Mouse (Mus musculus): ENCODE measurements at regions not wholly inside any gene's neighbourhood (a gene's known extent, or its start where the extent isn't known, plus 50 kb on each side); places are given as distances from the start of the nearest gene placed in this dataset.

DNA sequence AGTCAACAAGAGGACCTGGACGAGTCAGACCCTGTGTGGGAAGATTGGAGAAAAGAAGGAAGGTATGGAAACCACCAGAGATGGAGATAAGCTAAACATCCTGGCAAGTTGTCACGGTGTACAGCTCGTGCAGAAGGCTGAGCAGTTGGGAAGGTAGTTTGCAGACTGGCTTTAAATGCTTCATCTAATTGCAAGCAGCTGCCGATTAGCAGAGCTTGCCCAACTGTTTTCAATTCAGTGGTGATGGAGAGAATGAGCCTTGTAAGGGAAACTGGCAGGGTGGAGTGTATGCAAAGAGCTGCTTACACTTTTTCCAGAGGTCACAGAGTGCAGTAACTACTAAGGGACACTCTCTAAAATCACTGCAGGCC is 71.6 kb upstream of the Prdm1 start:
- no peak for ATAC-seq (ENCODE audit: insufficient number of reproducible peaks, low FRiP score, low TSS enrichment)

GRCm38 (mm10) chr10:44599331-44599963 is 71.1 kb upstream of the Prdm1 start:
- no peak for ATAC-seq (ENCODE audit: insufficient number of reproducible peaks, low FRiP score, low TSS enrichment)

GRCm38 (mm10) chr10:44598615-44599014 is 70.3 kb upstream of the Prdm1 start:
- ATAC-seq (ENCODE audit: insufficient number of reproducible peaks, low FRiP score, low TSS enrichment): no peak

- no peak for ATAC-seq (ENCODE audit: insufficient number of reproducible peaks, low FRiP score, low TSS enrichment)
Measured at GRCm38 (mm10) chr10:44595932-44596331, 67.6 kb upstream of the Prdm1 start.

DNA sequence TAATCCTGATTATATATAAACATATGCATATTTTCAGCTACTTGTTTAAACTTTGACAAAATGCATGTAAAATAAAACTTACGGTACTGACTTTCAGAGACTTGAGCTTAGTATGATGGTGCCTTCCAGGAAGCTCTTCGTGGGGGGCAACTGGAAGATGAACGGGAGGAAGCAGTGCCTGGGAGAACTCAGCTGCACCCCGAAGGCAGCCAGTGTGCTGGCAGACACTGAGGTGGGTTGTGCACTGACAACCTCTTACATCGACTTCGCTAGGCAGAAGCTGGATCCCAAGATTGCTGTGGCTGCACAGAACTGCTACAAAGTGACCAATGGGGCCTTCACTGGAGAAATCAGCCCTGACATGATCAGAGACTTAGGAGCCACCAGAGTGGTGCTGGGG is 61.5 kb upstream of the Prdm1 start:
- no peak for ATAC-seq (ENCODE audit: insufficient number of reproducible peaks, low FRiP score, low TSS enrichment)

DNA sequence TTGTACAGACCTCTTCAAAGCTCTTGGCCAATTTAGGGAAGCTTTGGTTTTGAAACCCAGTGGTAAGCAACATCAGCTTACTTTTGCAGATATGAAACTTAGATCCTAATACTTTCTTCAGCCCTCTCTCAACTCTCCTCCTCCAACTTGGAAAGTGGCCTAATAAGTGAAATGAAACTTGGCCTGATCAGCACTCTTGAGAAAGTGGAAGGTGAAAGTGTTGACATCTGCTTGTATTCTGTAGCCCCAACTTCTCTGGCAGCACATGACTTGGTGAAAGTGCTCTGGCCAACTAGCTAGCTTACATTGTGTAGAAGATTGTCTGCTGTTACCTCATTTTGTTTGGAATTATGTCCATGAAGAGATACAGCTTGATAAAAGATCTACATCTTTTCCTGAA is 61.1 kb upstream of the Prdm1 start:
- no peak for ATAC-seq (ENCODE audit: insufficient number of reproducible peaks, low FRiP score, low TSS enrichment)

GRCm38 (mm10) chr10:44582736-44583135 is 54.4 kb upstream of the Prdm1 start:
- ATAC-seq (ENCODE audit: insufficient number of reproducible peaks, low FRiP score, low TSS enrichment): no peak
